ENCODE assay signal across 21 mouse cellular contexts in genomic region chr12:116306042-116306441, GRCm38 (mm10). TPM values are rescaled to one million over a fixed set of nuclear protein-coding genes. Genes with fewer than 3 reads are reported as not detected.
DNase-seq lines count a peak whose midpoint lies in the region; ATAC-seq and TF ChIP-seq lines count a peak whose summit lies in the region.
"Had no signal": no experiment of that assay in that cellular context is flagged by ENCODE, and none has a peak within 500 bp of the region (broad histone marks: within the 10 kb centered on the region; RNA-seq: fewer than 3 reads in every experiment).

No protein-coding gene starts in this region.

- H3K4me1 ChIP-seq in kidney, adult 2 months (ENCODE audit: control insufficient read depth, insufficient read depth, low read length), result 0 out of 2 replicates have a peak, but pooled peaks cover 2% of the 10 kb centered on the region
- 0 out of 2 replicates have a peak, but pooled peaks cover 4% of the 10 kb centered on the region for H3K4me1 ChIP-seq in kidney, embryonic 14.5 days (ENCODE audit: control insufficient read depth, insufficient read depth, low read length)
- H3K4me1 ChIP-seq: embryonic facial prominence, embryonic 13.5 days; heart, embryonic 10.5 days had no signal

- H3K9me3 ChIP-seq in kidney, embryonic 14.5 days (ENCODE audit: control insufficient read depth, low read length), result no peaks in the 10 kb centered on the region
- H3K9me3 ChIP-seq: embryonic facial prominence, embryonic 13.5 days; heart, embryonic 10.5 days had no signal

- no peak overlapping the region for H3K4me3 ChIP-seq in kidney, adult 2 months (ENCODE audit: insufficient read depth, low read depth, low read length)
- no peak overlapping the region for H3K4me3 ChIP-seq in kidney, embryonic 14.5 days (ENCODE audit: low read length)
- H3K4me3 ChIP-seq: embryonic facial prominence, embryonic 13.5 days; heart, embryonic 10.5 days had no signal

- H3K36me3 ChIP-seq in kidney, adult 2 months (ENCODE audit: control insufficient read depth, insufficient read depth, low read length), result no peaks in the 10 kb centered on the region
- H3K36me3 ChIP-seq in kidney, embryonic 14.5 days (ENCODE audit: control insufficient read depth, insufficient read depth, low read length), result no peaks in the 10 kb centered on the region
- H3K36me3 ChIP-seq: embryonic facial prominence, embryonic 13.5 days; heart, embryonic 10.5 days had no signal

- ATAC-seq in kidney, embryonic 14.5 days (ENCODE audit: low FRiP score, low TSS enrichment), result no peak
- ATAC-seq: hindbrain, embryonic 16.5 days had no signal

- no peak for TF ChIP-seq CTCF in kidney, adult 2 months (conservative IDR thresholded peaks at IDR 0.05; ENCODE audit: insufficient read depth, insufficient read length, low read depth, low read length)

- no peak overlapping the region for H3K4me2 ChIP-seq in kidney, embryonic 14.5 days (replicated peaks; ENCODE audit: low read depth, low read length)
- H3K4me2 ChIP-seq: embryonic facial prominence, embryonic 13.5 days; liver, embryonic 11.5 days; midbrain, embryonic 11.5 days had no signal

- no peak overlapping the region for H3K27ac ChIP-seq in kidney, adult 2 months (ENCODE audit: insufficient read depth, low read depth, low read length)
- no peak overlapping the region for H3K27ac ChIP-seq in kidney, embryonic 14.5 days (ENCODE audit: low read depth, low read length)
- H3K27ac ChIP-seq: embryonic facial prominence, embryonic 13.5 days; heart, embryonic 10.5 days had no signal

- H3K9ac ChIP-seq in kidney, embryonic 14.5 days (ENCODE audit: low read depth, low read length), result no peak overlapping the region
- H3K9ac ChIP-seq: embryonic facial prominence, embryonic 13.5 days had no signal

- peak; percentile 40 for DNase-seq in kidney, adult 2 months
- peak; percentile 16 for DNase-seq in lung, postnatal 14 days
- DNase-seq in lung, postnatal 25 days (ENCODE audit: low spot score), result no peak
- peak; percentile 7 for DNase-seq in MN1 (ENCODE audit: low spot score)
- DNase-seq in lung, postnatal 36 days, result peak; percentile 42
- DNase-seq in urinary bladder, postnatal 14 days (ENCODE audit: low spot score), result no peak
- no peak for DNase-seq in right cerebral cortex, postnatal 14 days
- DNase-seq: cerebellum, postnatal 36 days; layer of hippocampus, postnatal 36 days; left cerebral cortex, postnatal 4 days; right cerebral cortex, adult 18-20 months; thymus, postnatal 25 days had no signal

- WGBS in kidney, adult 2 months, result 24% methylated on average over 1 of the region's 1 CpGs
- WGBS in kidney, embryonic 14.5 days, result 22% methylated on average over 1 of the region's 1 CpGs

- TF ChIP-seq POLR2A in kidney, adult 2 months (IDR thresholded peaks at IDR 0.05; ENCODE audit: low read depth, low read length), result no peak

- no peaks in the 10 kb centered on the region for H3K27me3 ChIP-seq in kidney, adult 2 months (replicated peaks; ENCODE audit: control insufficient read depth, insufficient read depth, low read length)
- no peaks in the 10 kb centered on the region for H3K27me3 ChIP-seq in kidney, embryonic 14.5 days (ENCODE audit: control insufficient read depth, insufficient read depth, low read length)
- H3K27me3 ChIP-seq: embryonic facial prominence, embryonic 13.5 days had no signal

RNA-seq across cellular contexts. Expression of gene Esyt2, which starts 25.0 kb away (rescaled TPM):
- polyA plus RNA-seq in kidney, adult 2 months (2012; rRNA removed), result 6.8 and 8.8 TPM in 2 replicates
- polyA plus RNA-seq in kidney, embryonic 14.5 days (2014; fragmentation: Nextera tagmentation; extraction: Ambion mirVana), result 15.2 and 23.2 TPM in 2 replicates

RNA-seq across cellular contexts. Expression of gene Gm11027, which starts 30.9 kb away (rescaled TPM):
- not detected in 2 replicates for polyA plus RNA-seq in kidney, adult 2 months (2012; rRNA removed)
- polyA plus RNA-seq in kidney, embryonic 14.5 days (2014; fragmentation: Nextera tagmentation; extraction: Ambion mirVana), result not detected in 2 replicates
- polyA plus RNA-seq: embryonic facial prominence, embryonic 13.5 days; forebrain, embryonic 11.5 days; heart, embryonic 10.5 days; hindbrain, embryonic 16.5 days; liver, embryonic 11.5 days; lung, embryonic 16.5 days; midbrain, embryonic 11.5 days; spleen, adult 2 months had no signal

RNA-seq across cellular contexts. Expression of gene Wdr60, which starts 43.2 kb away (rescaled TPM):
- polyA plus RNA-seq in kidney, adult 2 months (2012; rRNA removed), result 5.5 and 5.9 TPM in 2 replicates
- 13.5 and 19.7 TPM in 2 replicates for polyA plus RNA-seq in kidney, embryonic 14.5 days (2014; fragmentation: Nextera tagmentation; extraction: Ambion mirVana)

Comparison
In these comparisons a context has a peak if more than half of its experiments do, and no peak if none do; other contexts are left out.
1. DNase-seq: peak in kidney, adult 2 months (single experiment), lung, postnatal 14 days (single experiment), MN1 (single experiment) and lung, postnatal 36 days (single experiment); none in lung, postnatal 25 days (single experiment), urinary bladder, postnatal 14 days (single experiment) and right cerebral cortex, postnatal 14 days (single experiment).